In genomic region chr15:79940932-79941331, GRCm38 (mm10) we compare ENCODE assay signal across 9 mouse cellular contexts. TPM values are rescaled to one million over a fixed set of nuclear protein-coding genes. Genes with fewer than 3 reads are reported as not detected.
DNase-seq lines count a peak whose midpoint lies in the region; ATAC-seq and TF ChIP-seq lines count a peak whose summit lies in the region.
"Had no signal": no experiment of that assay in that cellular context is flagged by ENCODE, and none has a peak within 500 bp of the region (broad histone marks: within the 10 kb centered on the region; RNA-seq: fewer than 3 reads in every experiment).

No protein-coding gene starts in this region.

- intact Hi-C loops in heart, postnatal 36 days (cut with DNase I), result loop anchor here (10.0 kb wide), 1 partner anchor 284 kb away; no protein-coding TSS in a partner anchor

- H3K27ac ChIP-seq in thymus, adult 2 months (ENCODE audit: control insufficient read depth, insufficient read depth, low read length), result no peak overlapping the region
- H3K27ac ChIP-seq in lung, postnatal 0 days (ENCODE audit: low read length), result no peak overlapping the region
- H3K27ac ChIP-seq: embryonic facial prominence, embryonic 15.5 days had no signal

- H3K4me2 ChIP-seq in lung, postnatal 0 days (replicated peaks; ENCODE audit: low read depth, low read length), result no peak overlapping the region
- H3K4me2 ChIP-seq: embryonic facial prominence, embryonic 15.5 days had no signal

- H3K4me3 ChIP-seq in thymus, adult 2 months (ENCODE audit: control insufficient read depth, insufficient read depth, low read length), result no peak overlapping the region
- no peak overlapping the region for H3K4me3 ChIP-seq in lung, postnatal 0 days (ENCODE audit: low read depth, low read length)
- H3K4me3 ChIP-seq: embryonic facial prominence, embryonic 15.5 days had no signal

- TF ChIP-seq POLR2A in thymus, adult 2 months (IDR thresholded peaks at IDR 0.05; ENCODE audit: control insufficient read depth, extremely low read depth, insufficient read depth, low read length, poor library complexity), result no peak

- H3K27me3 ChIP-seq in thymus, adult 2 months (ENCODE audit: control insufficient read depth, insufficient read depth, low read length), result no peaks in the 10 kb centered on the region
- no peaks in the 10 kb centered on the region for H3K27me3 ChIP-seq in lung, postnatal 0 days (replicated peaks; ENCODE audit: insufficient read depth, low read length)
- H3K27me3 ChIP-seq: embryonic facial prominence, embryonic 15.5 days had no signal

- 25% methylated on average over 8 of the region's 8 CpGs for WGBS in thymus, adult 2 months
- WGBS in lung, postnatal 0 days, result 22% methylated on average over 8 of the region's 8 CpGs

- no peaks in the 10 kb centered on the region for H3K9me3 ChIP-seq in lung, postnatal 0 days (ENCODE audit: low read length)
- H3K9me3 ChIP-seq: embryonic facial prominence, embryonic 15.5 days had no signal

- ATAC-seq in lung, postnatal 0 days, result peak; percentile 41; the same call in 1 of the 2 replicates

- no peaks in the 10 kb centered on the region for H3K4me1 ChIP-seq in thymus, adult 2 months (replicated peaks; ENCODE audit: control insufficient read depth, insufficient read depth, low read length)
- no peaks in the 10 kb centered on the region for H3K4me1 ChIP-seq in lung, postnatal 0 days (ENCODE audit: insufficient read depth, low read depth, low read length)
- H3K4me1 ChIP-seq: embryonic facial prominence, embryonic 15.5 days had no signal

- no peaks in the 10 kb centered on the region for H3K36me3 ChIP-seq in thymus, adult 2 months (ENCODE audit: control insufficient read depth, insufficient read depth, low read length)
- H3K36me3 ChIP-seq in lung, postnatal 0 days (ENCODE audit: insufficient read depth, low read length), result no peaks in the 10 kb centered on the region
- H3K36me3 ChIP-seq: embryonic facial prominence, embryonic 15.5 days had no signal

- DNase-seq in heart, postnatal 36 days, result peak; percentile 35 to 53
- no peak for DNase-seq in heart, adult 9 months (ENCODE audit: low spot score in 2 of 2)
- DNase-seq in thymus, adult 2 months, result peak; percentile 30
- no peak for DNase-seq in thymus, adult 18-20 months
- DNase-seq in cerebellum, postnatal 10 days, result peak; percentile 72 to 77
- peak; percentile 74 for DNase-seq in lung, postnatal 0 days (ENCODE audit: low spot score)
- DNase-seq in left cerebral cortex, adult 8-10 months (ENCODE audit: low spot score in 2 of 2), result no peak
- DNase-seq in right cerebral cortex, adult 18-20 months, result no peak

- 0 out of 2 replicates have a peak, but pooled peaks have one; percentile 24 for TF ChIP-seq EP300 in lung, postnatal 0 days (IDR thresholded peaks at IDR 0.05)

- no peak overlapping the region for H3K9ac ChIP-seq in lung, postnatal 0 days (replicated peaks; ENCODE audit: low read depth)
- H3K9ac ChIP-seq: embryonic facial prominence, embryonic 15.5 days had no signal

- TF ChIP-seq CTCF in thymus, adult 2 months (IDR thresholded peaks at IDR 0.05; ENCODE audit: borderline replicate concordance, control insufficient read depth, extremely low read depth, insufficient read depth, low read length, poor library complexity), result no peak
- peak; percentile 96 for TF ChIP-seq CTCF in lung, postnatal 0 days (IDR thresholded peaks at IDR 0.05)

RNA-seq across cellular contexts. Expression of gene Cbx7, which starts 30.0 kb away (rescaled TPM):
- total RNA-seq in heart, postnatal 36 days (2021), result 10 to 100 TPM; 13.2 to 16.6 TPM
- polyA plus RNA-seq in thymus, adult 2 months (2012; rRNA removed), result 61.9 and 72.6 TPM in 2 replicates
- 4.1 and 4.5 TPM in 2 replicates for polyA plus RNA-seq in lung, postnatal 0 days (2015; fragmentation: Nextera tagmentation; extraction: Ambion mirVana)
- 10 to 100 TPM; 51.4 to 59.9 (median 55.5) TPM for total RNA-seq in left cerebral cortex, adult 8-10 months (2022)

RNA-seq across cellular contexts. Expression of gene Apobec3, which starts 49.5 kb away (rescaled TPM):
- total RNA-seq in heart, postnatal 36 days (2021), result 1 to 10 TPM; 7.7 to 7.8 TPM
- polyA plus RNA-seq in thymus, adult 2 months (2012; rRNA removed), result 92.3 and 98.5 TPM in 2 replicates
- 24.8 and 29.5 TPM in 2 replicates for polyA plus RNA-seq in lung, postnatal 0 days (2015; fragmentation: Nextera tagmentation; extraction: Ambion mirVana)
- 1 to 10 TPM; 4.3 to 8.1 (median 6.0) TPM for total RNA-seq in left cerebral cortex, adult 8-10 months (2022)

Comparison
In these comparisons a context has a peak if more than half of its experiments do, and no peak if none do; other contexts are left out.
1. DNase-seq: peak in heart, postnatal 36 days (2 of 2), thymus, adult 2 months (single experiment), cerebellum, postnatal 10 days (2 of 2) and lung, postnatal 0 days (single experiment); none in heart, adult 9 months (0 of 2), thymus, adult 18-20 months (0 of 2), left cerebral cortex, adult 8-10 months (0 of 2) and right cerebral cortex, adult 18-20 months (single experiment).